Mouse (Mus musculus) MEL (cell line): Measurements from ENCODE around the gene Itgb3.

Source experiments
- BHLHE40 ChIP-seq: IDR thresholded peaks from 2 replicates; pipeline ENCODE4 v1.6.1; 2012; ENCODE audit warnings: low read depth, mild to moderate bottlenecking, inconsistent platforms, low read length, improper control_type of control experiment, borderline replicate concordance
- CHD1 ChIP-seq: IDR thresholded peaks from 2 replicates; pipeline ENCODE4 v1.6.1; 2012; ENCODE audit warnings: low read depth, mild to moderate bottlenecking, inconsistent platforms, low read length, improper control_type of control experiment
- CTCF ChIP-seq, 3 experiments: IDR thresholded peaks in 2 of 3; conservative IDR thresholded peaks in 1 of 3; 2 replicates each; pipeline ENCODE4 v1.5.1; 2011 to 2012; ENCODE audit warnings: low read length in 3 of 3, low read depth in 2 of 3, mild to moderate bottlenecking in 2 of 3, improper control_type of control experiment in 1 of 3, inconsistent platforms in 1 of 3, mixed read lengths in 1 of 3, moderate library complexity in 1 of 3; ENCODE audit not compliant: control insufficient read depth in 1 of 3, insufficient read depth in 1 of 3, poor library complexity in 1 of 3, severe bottlenecking in 1 of 3
- E2F4 ChIP-seq: IDR thresholded peaks from 2 replicates; pipeline ENCODE4 v1.6.1; 2011; ENCODE audit warnings: low read depth, low read length, improper control_type of control experiment, borderline replicate concordance
- MAFK ChIP-seq: IDR thresholded peaks from 2 replicates; pipeline ENCODE4 v1.6.1; 2011; ENCODE audit warnings: low read depth, mild to moderate bottlenecking, low read length, improper control_type of control experiment, borderline replicate concordance
- MAX ChIP-seq: IDR thresholded peaks from 2 replicates; pipeline ENCODE4 v1.6.1; 2011; ENCODE audit warnings: low read length, improper control_type of control experiment
- MXI1 ChIP-seq: IDR thresholded peaks from 2 replicates; pipeline ENCODE4 v1.6.1; 2011; ENCODE audit warnings: mild to moderate bottlenecking, low read depth, low read length, improper control_type of control experiment
- NRF1 ChIP-seq: IDR thresholded peaks from 2 replicates; pipeline ENCODE4 v1.6.1; 2014; ENCODE audit warnings: low read depth, mild to moderate bottlenecking, inconsistent platforms, low read length, improper control_type of control experiment, moderate library complexity; ENCODE audit not compliant: poor library complexity, insufficient read depth, severe bottlenecking
- POLR2A ChIP-seq, 2 experiments: IDR thresholded peaks; 2 replicates each; pipeline ENCODE4 v1.6.1; 2011 to 2012; ENCODE audit warnings: low read length in 2 of 2, mild to moderate bottlenecking in 2 of 2, control low read depth in 1 of 2, improper control_type of control experiment in 1 of 2, low read depth in 1 of 2, moderate library complexity in 1 of 2; ENCODE audit not compliant: control insufficient read depth in 1 of 2, insufficient read depth in 1 of 2, poor library complexity in 1 of 2
- SIN3A ChIP-seq: IDR thresholded peaks from 2 replicates; pipeline ENCODE4 v1.6.1; 2012; ENCODE audit warnings: low read length, improper control_type of control experiment, inconsistent platforms
- SMC3 ChIP-seq: IDR thresholded peaks from 2 replicates; pipeline ENCODE4 v1.6.1; 2011; ENCODE audit warnings: low read depth, low read length, improper control_type of control experiment
- TAL1 ChIP-seq: IDR thresholded peaks from 2 replicates; pipeline ENCODE4 v1.6.1; 2012; ENCODE audit warnings: mild to moderate bottlenecking, inconsistent platforms, low read length, moderate library complexity, mixed read lengths
- UBTF ChIP-seq: IDR thresholded peaks from 2 replicates; pipeline ENCODE4 v1.6.1; 2012; ENCODE audit warnings: low read depth, mild to moderate bottlenecking, inconsistent platforms, low read length, improper control_type of control experiment, moderate library complexity, borderline replicate concordance; ENCODE audit not compliant: insufficient read depth
- USF1 ChIP-seq: IDR thresholded peaks from 2 replicates; pipeline ENCODE4 v1.6.1; 2014; ENCODE audit warnings: low read depth, mild to moderate bottlenecking, inconsistent platforms, low read length, improper control_type of control experiment, moderate library complexity

DNA sequence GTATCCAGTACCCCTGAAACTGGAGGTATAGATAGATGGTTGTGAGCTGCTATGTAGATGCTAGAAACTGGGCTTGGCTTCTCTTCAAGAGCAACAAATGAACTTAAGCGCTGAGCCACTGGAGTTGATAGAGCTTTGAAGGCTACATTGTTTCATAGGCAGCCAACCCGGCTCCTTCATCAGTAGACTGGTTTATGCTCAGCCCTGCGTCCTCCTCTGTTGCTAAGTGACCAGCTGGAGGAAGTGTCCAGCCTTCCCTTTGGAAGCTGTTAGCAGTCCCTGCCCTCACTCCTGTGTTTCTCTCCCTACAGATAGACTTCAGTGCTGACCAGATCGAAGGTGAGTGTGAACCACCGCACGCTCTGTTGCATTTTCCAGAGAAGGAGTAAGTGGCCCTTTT, 27.7 kb upstream of the Itgb3 start:
- TF ChIP-seq SMC3 = no peak
- no peak for TF ChIP-seq MAX
- TF ChIP-seq POLR2A (IDR thresholded peaks at IDR 0.05; ENCODE audit: control insufficient read depth in 1 of 2, insufficient read depth in 1 of 2, low read depth in 1 of 2, low read length in 2 of 2, poor library complexity in 1 of 2) = no peak
- no peak for TF ChIP-seq CTCF (IDR thresholded peaks at IDR 0.05 in 2 of 3, conservative IDR thresholded peaks at IDR 0.05 in 1 of 3; ENCODE audit: control insufficient read depth in 1 of 3, insufficient read depth in 1 of 3, low read depth in 2 of 3, low read length in 3 of 3, poor library complexity in 1 of 3, severe bottlenecking in 1 of 3)
- TF ChIP-seq TAL1 = no peak
- TF ChIP-seq MAFK = no peak
- TF ChIP-seq UBTF = no peak
- no peak for TF ChIP-seq MXI1
- no peak for TF ChIP-seq NRF1
- no peak for TF ChIP-seq BHLHE40
- TF ChIP-seq SIN3A = no peak
- no peak for TF ChIP-seq E2F4
- TF ChIP-seq USF1 = no peak
- TF ChIP-seq CHD1 = no peak
